In the genomic region with DNA sequence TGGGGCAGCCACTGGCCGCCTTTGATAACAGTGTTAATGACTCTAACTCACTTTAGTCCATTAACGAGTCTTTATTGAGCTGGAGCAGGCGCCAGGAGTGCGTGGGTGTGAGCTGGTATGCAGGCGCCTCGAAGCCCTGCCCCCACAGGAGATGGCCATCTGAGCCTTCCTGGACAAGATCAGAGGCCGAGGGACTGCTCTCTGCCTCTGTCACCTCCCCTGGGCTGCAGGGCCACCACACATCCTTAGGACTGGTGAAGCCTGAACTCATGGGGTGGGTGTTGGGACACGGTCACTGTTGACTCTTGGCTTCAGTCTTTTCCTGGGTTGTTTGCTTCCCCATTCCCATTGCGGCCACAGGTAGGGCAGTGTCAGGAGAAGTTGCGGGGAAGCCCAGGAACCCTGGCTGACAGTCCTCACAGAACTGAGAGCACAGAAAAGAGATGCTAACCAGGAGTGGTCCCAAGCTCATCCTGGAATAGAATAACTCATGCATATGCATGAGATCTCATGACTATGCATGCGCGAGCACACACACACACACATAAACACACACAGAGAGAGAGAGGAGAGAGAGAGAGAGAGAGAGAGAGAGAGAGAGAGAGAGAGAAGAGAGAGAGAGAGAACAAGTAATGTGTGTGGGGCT, we compare ENCODE assay signal across 11 mouse cellular contexts.
DNase-seq lines count a peak whose midpoint lies in the region; ATAC-seq lines count a peak whose summit lies in the region.
"Had no signal": no experiment of that assay in that cellular context is flagged by ENCODE, and none has a peak within 500 bp of the region (broad histone marks: within the 10 kb centered on the region; RNA-seq: fewer than 3 reads in every experiment).

No protein-coding gene starts in this region.

- ATAC-seq in heart, embryonic 14.5 days (ENCODE audit: insufficient number of reproducible peaks, insufficient read depth, low FRiP score, low read depth) = no peak
- no peak for ATAC-seq in limb, embryonic 13.5 days (ENCODE audit: low FRiP score, low read depth)

- no peak overlapping the region for H3K27ac ChIP-seq in heart, embryonic 14.5 days (replicated peaks in 1 of 2; ENCODE audit: control insufficient read depth in 1 of 2, insufficient read depth in 1 of 2, low read depth in 2 of 2, low read length in 2 of 2)
- H3K27ac ChIP-seq in hindbrain, embryonic 10.5 days = 0 out of 2 replicates have a peak overlapping the region, but pooled peaks have one; percentile 64
- no peak overlapping the region for H3K27ac ChIP-seq in limb, embryonic 13.5 days

- H3K9me3 ChIP-seq in heart, embryonic 14.5 days (ENCODE audit: control insufficient read depth, low read length) = no peaks in the 10 kb centered on the region
- no peaks in the 10 kb centered on the region for H3K9me3 ChIP-seq in hindbrain, embryonic 10.5 days
- H3K9me3 ChIP-seq in limb, embryonic 13.5 days = no peaks in the 10 kb centered on the region
- H3K9me3 ChIP-seq: embryonic facial prominence, embryonic 15.5 days had no signal

- DNase-seq in heart, adult 9 months (ENCODE audit: low spot score in 2 of 2) = no peak
- DNase-seq in adrenal gland, postnatal 36 days = peak; percentile 10 to 22
- no peak for DNase-seq in hindbrain, embryonic 10.5 days (ENCODE audit: low spot score)
- DNase-seq in cerebellum, adult 11-12 months = no peak
- no peak for DNase-seq in gastrocnemius, adult 8-10 months (ENCODE audit: low spot score in 2 of 2)
- no peak for DNase-seq in cerebellum, adult 8-10 months
- DNase-seq: heart, postnatal 4 days; liver had no signal

- H3K36me3 ChIP-seq in heart, embryonic 14.5 days (ENCODE audit: control insufficient read depth, insufficient read depth, low read length) = no peaks in the 10 kb centered on the region
- no peaks in the 10 kb centered on the region for H3K36me3 ChIP-seq in hindbrain, embryonic 10.5 days
- H3K36me3 ChIP-seq in limb, embryonic 13.5 days = no peaks in the 10 kb centered on the region
- H3K36me3 ChIP-seq: embryonic facial prominence, embryonic 15.5 days had no signal

- peaks cover 4% of the 10 kb centered on the region for H3K27me3 ChIP-seq in heart, embryonic 14.5 days (ENCODE audit: control insufficient read depth, insufficient read depth, low read length)
- H3K27me3 ChIP-seq in hindbrain, embryonic 10.5 days (ENCODE audit: insufficient read depth, poor library complexity, severe bottlenecking) = peaks cover 31% of the 10 kb centered on the region
- peaks cover 73% of the 10 kb centered on the region for H3K27me3 ChIP-seq in limb, embryonic 13.5 days
- H3K27me3 ChIP-seq: embryonic facial prominence, embryonic 15.5 days had no signal

- H3K9ac ChIP-seq in heart, embryonic 14.5 days (ENCODE audit: low read length) = 0 out of 2 replicates have a peak overlapping the region, but pooled peaks have one; percentile 0
- 0 out of 2 replicates have a peak overlapping the region, but pooled peaks have one; percentile 19 for H3K9ac ChIP-seq in limb, embryonic 13.5 days
- H3K9ac ChIP-seq: embryonic facial prominence, embryonic 15.5 days had no signal

- H3K4me3 ChIP-seq in heart, embryonic 14.5 days (ENCODE audit: control insufficient read depth in 1 of 2, insufficient read depth in 1 of 2, low read depth in 1 of 2, low read length in 2 of 2) = no peak overlapping the region
- H3K4me3 ChIP-seq in hindbrain, embryonic 10.5 days = no peak overlapping the region
- H3K4me3 ChIP-seq in limb, embryonic 13.5 days = no peak overlapping the region
- H3K4me3 ChIP-seq: embryonic facial prominence, embryonic 15.5 days had no signal

- WGBS in heart, embryonic 14.5 days = 27% methylated on average over 12 of the region's 12 CpGs
- 43% methylated on average over 12 of the region's 12 CpGs for WGBS in hindbrain, embryonic 10.5 days
- WGBS in limb, embryonic 13.5 days = 19% methylated on average over 12 of the region's 12 CpGs

- H3K4me2 ChIP-seq in heart, embryonic 14.5 days (ENCODE audit: low read length) = peak overlapping the region; percentile 22
- H3K4me2 ChIP-seq in limb, embryonic 13.5 days (replicated peaks) = no peak overlapping the region
- H3K4me2 ChIP-seq: embryonic facial prominence, embryonic 15.5 days had no signal

- H3K4me1 ChIP-seq in heart, embryonic 14.5 days (ENCODE audit: control insufficient read depth in 2 of 2, insufficient read depth in 2 of 2, low read length in 2 of 2) = peaks cover 21 to 23% of the 10 kb centered on the region in 2 experiments
- H3K4me1 ChIP-seq in hindbrain, embryonic 10.5 days (replicated peaks) = peaks cover 47% of the 10 kb centered on the region
- peaks cover 33% of the 10 kb centered on the region for H3K4me1 ChIP-seq in limb, embryonic 13.5 days

Comparison
In these comparisons a context has a peak if more than half of its experiments do, and no peak if none do; other contexts are left out.
1. DNase-seq: peak in adrenal gland, postnatal 36 days (2 of 2); none in heart, adult 9 months (0 of 2), hindbrain, embryonic 10.5 days (single experiment), cerebellum, adult 11-12 months (single experiment), gastrocnemius, adult 8-10 months (0 of 2) and cerebellum, adult 8-10 months (single experiment).